Mouse (Mus musculus) erythroblast, embryonic 14.5 days (primary cell): ENCODE data around the gene Ppm1l.

Source experiments
- GATA1 ChIP-seq: IDR thresholded peaks from 2 replicates; pipeline ENCODE4 v1.6.1; 2012; ENCODE audit warnings: low read length, inconsistent platforms, mixed read lengths
- TAL1 ChIP-seq: IDR thresholded peaks from 3 replicates; pipeline ENCODE4 v1.6.1; 2012; ENCODE audit warnings: low read length, inconsistent platforms, mixed read lengths

GRCm38 (mm10) chr3:69274664-69275312 is 41.9 kb upstream of the Ppm1l start:
- TF ChIP-seq GATA1 (no peak), TAL1 (no peak)
